Mouse (Mus musculus): Measurements from ENCODE around the gene Rbm47.

DNA sequence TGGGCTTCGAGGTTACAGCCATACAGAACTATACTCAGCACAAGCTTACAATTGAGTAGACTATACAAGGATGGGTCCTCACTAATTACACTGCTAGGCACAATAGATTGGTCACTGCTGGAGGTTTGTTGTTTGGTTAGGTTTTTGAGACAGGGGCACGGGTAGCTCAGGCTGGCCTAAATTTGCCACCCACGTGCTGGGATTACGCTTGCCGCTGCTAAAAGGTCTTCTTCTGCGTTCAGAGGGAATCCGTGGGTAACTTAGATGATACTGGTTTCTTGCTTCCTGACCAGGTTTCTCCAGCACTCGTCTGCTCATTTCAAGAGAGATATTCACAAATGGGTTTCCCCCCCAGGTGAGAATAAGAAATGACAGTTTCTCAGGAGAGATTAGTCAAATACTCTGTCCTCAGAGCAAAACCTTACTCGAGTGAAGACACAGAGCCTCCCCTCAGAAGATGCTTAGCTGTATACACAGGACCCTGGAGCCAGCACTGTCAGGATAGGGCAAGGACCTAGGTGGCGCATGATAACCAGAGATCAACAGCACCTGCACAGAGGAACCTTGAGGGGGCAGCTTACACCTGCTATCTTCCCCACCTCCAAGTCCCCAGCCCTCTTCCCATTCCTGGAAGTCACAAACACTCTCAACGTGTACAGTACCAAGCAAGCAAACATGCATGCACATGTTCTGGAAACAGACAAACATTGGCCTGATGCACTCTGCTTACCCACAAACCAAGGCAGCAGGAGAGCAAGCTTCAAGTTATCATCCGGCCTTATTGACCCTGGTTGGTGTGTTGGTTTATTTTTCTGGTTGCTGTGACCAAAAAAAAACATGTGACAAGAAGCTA is 104.6 kb downstream of the Rbm47 start:
- no peak for TF ChIP-seq TAL1 (IDR thresholded peaks at IDR 0.05; ENCODE audit: low read length)
- TF ChIP-seq GATA1 (IDR thresholded peaks at IDR 0.05; ENCODE audit: low read length): no peak
